Mouse (Mus musculus): Measurements from ENCODE around the gene Olfr92.
"Not testable (repeated sequence)": the region's sequence is repeated elsewhere in the genome, so short reads cannot be mapped to it uniquely, and the experiment has no call there.

The Olfr92 gene

DNA sequence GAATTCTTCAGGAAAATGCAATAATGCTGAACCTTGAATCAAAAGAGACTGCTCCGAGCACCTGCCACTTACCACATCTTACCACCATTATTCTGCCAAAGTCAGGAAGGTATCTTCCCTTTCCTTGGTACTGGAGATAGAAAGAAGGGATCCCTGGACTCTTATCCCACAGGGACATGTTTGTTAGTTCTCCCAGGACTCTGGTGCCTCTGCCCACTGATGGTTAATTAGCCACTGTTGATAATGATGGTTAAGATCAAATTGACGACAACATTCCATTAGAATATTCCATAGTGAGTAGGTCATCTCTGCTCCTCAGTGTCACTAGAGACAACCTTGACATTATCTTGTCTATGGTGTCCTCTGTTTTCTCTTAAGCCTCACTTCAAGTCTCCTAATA lies at the start of gene Olfr92:
Olfr92 (minus strand) TSS at position 101 of the 400 bp plus-strand sequence.
- no peak for DNase-seq (ENCODE audit: extremely low spot score)

DNA sequence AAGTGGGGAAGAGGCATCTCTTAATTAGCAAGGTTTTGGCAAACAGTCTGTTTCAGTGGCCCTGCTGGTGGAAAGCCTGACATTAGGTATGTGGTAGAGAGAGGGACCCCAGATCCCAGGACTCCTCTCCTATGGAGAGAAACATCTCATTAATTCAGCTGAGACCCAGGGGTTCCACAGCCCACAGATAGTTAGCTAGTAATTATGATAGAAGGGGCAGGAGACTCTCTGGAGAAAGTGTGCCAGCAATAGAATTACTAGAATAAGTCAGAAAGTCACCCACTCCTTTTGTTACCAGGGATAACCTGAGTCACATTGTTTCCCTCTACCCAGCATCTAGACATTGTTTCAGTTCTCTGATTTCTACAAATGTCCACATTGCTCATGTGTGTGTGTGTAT lies 41.5 kb upstream of the Olfr92 start, which contains the start of gene Olfr93:
Olfr93 (minus strand) TSS at position 101 of the 400 bp plus-strand sequence.
- DNase-seq (ENCODE audit: extremely low spot score), result no peak

DNA sequence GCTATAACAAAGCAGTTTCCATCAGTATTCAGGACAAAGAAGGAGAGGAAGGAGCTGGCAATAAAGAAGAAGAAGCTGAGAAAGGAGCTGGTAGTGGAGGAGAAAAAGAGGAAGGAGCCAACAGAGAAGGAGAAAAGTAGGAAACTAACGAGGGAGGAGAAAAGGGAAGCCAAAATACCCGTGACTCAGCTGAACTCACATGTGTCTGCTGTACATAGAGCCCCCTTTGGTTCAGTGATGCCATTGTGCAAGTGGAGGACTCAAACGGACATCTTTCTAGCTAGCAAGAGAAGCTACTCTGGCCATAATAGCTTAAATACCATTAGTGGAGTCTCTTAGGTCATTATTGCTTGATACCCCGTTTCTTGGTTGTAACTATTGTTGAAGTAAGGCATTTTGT lies 11.5 kb upstream of the Olfr92 start:
- DNase-seq (ENCODE audit: extremely low spot score), result not testable (repeated sequence)

DNA sequence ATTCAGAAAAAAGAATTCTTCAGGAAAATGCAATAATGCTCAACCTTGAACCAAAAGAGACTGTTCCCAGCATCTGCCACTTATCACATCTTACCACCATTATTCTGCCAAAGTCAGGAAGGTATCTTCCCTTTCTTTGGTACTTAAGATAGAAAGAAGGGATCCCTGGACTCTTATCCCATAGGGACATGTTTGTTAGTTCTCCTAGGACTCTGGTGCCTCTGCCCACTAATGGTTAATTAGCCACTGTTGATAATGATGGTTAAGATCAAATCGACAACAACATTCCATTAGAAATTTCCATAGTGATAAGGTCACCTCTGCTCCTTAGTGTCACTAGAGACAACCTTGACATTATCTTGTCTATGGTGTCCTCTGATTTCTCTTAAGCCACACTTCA lies 21.7 kb downstream of the Olfr92 start, which contains the start of gene Olfr91:
Olfr91 (minus strand) TSS at position 101 of the 400 bp plus-strand sequence.
- no peak for DNase-seq (ENCODE audit: extremely low spot score)

DNA sequence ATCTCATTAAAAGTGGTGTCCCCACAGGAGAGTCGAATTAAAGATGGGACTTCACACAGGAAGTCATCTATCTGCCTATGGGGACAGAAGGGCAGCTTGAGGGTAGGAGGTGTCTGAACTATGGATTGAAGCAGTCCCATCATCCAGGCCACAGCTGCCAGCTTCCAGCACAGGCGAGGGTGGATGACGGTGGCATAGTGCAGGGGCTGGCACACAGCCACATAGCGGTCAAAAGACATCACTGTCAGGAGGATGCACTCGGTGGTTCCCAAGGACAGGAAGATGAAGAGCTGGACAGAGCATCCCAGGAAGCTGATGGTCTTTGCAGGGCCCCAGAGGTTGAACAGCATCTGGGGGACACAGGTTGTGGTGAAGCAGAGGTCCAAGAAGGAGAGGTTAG lies 26.6 kb downstream of the Olfr92 start:
- DNase-seq (ENCODE audit: extremely low spot score), result no peak

DNA sequence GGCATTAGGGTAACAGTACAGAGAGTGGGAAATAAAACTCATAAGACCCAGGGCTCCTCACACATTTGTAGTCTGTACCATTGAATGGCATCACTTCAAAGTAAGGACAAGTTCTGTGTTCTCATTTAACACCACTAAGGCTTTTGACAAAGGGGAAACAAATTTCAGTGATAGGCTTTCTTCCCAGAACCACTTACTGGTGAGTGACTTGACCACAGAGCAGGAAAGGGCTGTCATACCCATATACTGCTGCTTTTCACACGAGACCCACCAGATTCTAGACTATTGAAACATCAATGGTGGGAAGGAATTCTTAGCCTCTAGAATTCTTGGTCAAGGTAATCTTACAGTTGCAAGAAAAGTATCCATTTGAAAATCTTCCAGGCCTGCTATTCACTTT lies 27.7 kb downstream of the Olfr92 start:
- no peak for DNase-seq (ENCODE audit: extremely low spot score)

DNA sequence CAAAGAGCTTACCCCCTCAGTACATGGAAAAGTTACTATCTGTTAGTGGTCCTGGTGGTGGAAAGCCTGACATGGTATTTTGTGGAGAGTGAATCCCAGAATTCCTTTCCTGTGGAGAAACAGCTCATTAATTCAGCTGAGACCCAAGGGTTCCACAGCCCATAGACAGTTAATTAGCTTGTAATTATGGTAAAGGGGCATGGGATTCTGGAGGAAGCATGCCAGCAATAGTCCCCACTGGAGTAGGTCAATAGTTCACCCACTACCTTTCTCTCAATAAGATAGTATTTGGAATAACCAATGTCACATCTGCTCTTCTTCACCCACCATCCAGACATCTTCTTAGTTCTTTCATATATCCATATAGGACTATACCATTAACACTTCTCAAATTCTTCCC lies 31.5 kb downstream of the Olfr92 start, which contains the start of gene Olfr90:
Olfr90 (minus strand) TSS at position 101 of the 400 bp plus-strand sequence.
- no peak for DNase-seq (ENCODE audit: extremely low spot score)

DNA sequence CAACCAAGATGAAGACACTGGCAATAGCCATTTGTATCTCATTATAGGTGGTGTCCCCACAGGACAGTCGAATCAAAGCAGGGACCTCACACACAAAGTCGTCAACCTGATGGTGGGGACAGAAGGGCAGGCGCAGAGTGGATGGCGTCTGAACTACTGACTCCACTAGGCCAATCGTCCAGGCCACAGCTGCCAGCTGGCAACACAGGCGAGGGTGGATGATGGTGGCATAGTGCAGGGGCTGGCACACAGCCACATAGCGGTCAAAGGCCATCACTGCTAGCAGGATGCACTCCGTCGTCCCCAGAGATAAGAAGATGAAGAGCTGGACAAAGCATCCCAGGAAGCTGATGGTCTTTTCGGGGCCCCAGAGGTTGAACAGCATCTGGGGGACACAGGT lies 34.3 kb downstream of the Olfr92 start:
- no peak for DNase-seq (ENCODE audit: extremely low spot score)

DNA sequence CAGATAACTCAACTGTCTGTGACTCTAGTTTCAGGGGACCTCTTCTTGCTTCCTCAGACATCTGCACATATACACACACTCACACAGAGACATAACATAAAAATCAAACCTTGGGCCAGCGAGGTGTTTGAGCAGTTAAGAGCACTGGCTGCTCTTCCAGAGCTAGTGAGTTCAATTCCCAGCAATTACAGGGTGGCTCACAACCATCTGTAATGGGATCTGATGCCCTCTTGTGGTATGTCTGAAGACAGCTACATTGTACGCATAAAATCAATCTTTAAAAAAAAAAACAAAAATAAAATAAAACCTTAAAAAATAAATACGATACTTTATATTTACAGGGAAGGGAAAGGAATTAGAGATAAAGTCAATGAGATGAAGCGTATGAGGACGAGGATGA lies 35.3 kb downstream of the Olfr92 start:
- DNase-seq (ENCODE audit: extremely low spot score), result no peak

DNA sequence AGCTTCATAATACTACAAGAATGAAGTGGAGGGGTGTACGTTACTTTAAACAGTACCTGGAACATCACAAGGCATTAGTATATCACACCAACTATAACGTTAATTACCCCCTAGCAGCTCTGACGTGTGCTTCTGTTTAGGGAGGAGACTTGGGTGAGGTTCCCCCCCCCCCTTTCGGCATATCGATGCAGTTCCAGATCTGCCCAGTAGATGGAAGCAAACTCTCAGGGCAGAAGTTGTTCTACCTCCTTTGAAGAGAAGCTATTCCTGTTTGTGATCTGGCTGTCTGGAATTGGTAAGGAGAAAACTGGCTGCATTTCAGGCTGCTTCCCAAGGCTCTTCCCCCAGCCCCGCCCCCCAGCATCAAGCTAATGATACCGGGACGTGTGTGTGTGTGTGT lies 36.6 kb downstream of the Olfr92 start:
- peak; percentile 82 for DNase-seq (ENCODE audit: extremely low spot score)

DNA sequence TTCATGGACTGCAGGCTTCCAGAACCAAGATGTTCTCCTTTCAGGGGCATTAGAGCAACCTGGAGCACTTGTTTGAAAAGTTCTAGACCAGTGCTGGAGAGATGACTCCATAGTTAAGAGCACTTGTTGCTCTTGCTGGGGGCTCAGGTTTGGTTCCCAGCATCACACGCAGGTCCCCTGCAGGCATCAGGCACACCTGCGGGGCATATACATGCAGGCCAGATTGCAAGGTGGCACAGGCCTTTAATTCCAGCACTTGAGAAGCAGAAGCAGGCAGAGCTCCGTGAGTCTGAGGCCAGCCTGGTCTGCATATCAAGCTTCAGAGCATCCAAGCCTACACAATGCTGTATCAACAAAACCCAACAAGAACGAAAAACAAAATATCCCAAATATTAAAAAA lies 38.2 kb downstream of the Olfr92 start:
- DNase-seq (ENCODE audit: extremely low spot score), result no peak

DNA sequence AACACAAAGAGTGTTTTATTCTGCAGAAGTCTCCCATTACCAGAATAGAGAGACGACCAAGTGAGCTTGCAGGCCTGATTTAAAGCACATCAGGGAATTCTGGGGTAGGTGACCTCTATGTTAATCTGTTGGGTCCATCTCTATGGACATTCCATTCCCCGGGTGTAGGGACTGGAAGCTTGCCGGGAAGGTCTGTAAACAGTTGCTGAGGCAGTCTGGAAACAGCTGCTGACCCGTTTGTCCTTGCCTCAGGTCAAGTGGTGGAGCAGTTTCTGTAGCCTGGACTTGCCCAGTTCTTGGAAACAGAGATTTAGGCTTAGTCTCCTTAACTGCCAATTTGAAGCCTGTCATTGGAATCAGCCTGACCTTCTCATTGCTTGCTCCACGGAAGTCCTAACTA lies 39.8 kb downstream of the Olfr92 start:
- peak; percentile 11 for DNase-seq (ENCODE audit: extremely low spot score)

DNA sequence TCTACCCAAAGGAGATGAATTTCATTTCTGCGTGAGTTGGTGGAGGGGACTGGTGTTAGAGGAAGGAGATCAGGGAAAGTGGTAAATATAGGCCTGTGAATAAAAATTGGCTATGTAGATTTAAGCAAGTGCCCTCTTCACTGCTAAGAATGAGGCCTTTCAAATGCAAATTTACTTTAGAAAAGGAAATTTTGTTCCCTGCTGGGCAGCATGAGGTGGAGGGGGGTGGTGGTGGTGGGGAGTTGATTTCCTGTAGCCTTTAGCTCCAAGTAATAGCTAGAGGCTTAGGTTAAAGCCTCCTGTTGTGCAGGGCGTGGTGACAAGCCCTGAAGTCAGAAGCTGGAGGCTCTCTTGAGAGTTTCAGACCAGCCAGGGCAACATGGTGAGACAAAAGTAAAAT lies 40.9 kb downstream of the Olfr92 start:
- no peak for DNase-seq (ENCODE audit: extremely low spot score)

DNA sequence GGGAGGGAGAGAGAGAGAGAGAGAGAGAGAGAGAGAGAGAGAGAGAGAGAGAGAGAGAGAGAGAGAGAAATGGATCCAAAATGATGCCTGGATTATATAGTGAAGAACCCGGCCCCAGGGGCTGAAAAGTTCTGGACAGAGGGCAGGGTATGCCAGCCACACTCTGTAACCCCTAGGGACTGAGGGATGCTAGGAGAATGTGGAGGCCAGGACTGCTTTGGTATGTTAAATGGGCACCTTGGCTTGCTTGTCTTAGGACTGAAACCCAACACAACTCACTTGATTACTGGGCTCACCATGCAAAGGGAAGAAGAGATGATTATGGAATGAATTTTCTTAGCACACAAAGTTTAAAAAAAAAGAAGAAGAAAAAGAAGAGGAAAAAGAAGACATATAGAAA lies 41.7 kb downstream of the Olfr92 start:
- no peak for DNase-seq (ENCODE audit: extremely low spot score)

DNA sequence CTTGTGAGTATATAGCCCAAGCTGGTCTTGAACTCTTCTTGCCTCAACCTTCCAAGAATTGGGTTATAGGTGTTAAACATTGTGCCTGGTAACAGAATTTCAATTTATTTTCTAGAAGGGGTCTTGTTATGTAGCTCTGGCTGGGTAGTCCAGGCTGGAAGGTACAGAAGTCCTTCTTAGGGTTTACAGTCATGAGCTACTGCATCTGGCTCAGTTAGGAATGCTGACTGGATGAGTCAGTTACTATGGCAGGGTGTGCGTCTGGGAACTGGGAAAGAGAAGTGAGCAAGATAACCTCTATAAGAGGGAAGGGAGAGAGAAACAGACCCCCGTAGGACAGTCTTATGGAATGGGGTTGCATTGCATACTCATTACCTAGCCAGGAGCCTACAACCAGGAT lies 44.1 kb downstream of the Olfr92 start:
- no peak for DNase-seq (ENCODE audit: extremely low spot score)

DNA sequence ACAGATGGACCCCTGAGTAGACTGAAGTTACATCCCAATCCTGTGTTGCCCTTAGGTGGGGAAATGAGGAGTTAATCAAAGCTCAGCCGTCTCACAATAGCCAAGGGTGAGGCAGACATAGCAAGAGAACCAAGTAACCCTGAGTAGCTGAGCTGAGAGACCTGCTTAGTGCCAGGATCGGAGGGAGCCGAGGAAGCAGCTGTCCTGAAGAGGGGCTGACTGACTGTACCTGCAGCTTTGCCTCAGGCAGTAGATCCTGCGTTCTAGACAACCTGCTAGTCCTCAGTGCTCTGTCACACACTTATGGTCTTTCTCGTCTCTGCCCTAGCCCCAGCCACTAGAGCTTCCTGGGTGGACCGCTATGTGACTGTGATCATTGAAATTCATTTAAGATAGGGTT lies 44.7 kb downstream of the Olfr92 start:
- DNase-seq (ENCODE audit: extremely low spot score), result no peak

DNA sequence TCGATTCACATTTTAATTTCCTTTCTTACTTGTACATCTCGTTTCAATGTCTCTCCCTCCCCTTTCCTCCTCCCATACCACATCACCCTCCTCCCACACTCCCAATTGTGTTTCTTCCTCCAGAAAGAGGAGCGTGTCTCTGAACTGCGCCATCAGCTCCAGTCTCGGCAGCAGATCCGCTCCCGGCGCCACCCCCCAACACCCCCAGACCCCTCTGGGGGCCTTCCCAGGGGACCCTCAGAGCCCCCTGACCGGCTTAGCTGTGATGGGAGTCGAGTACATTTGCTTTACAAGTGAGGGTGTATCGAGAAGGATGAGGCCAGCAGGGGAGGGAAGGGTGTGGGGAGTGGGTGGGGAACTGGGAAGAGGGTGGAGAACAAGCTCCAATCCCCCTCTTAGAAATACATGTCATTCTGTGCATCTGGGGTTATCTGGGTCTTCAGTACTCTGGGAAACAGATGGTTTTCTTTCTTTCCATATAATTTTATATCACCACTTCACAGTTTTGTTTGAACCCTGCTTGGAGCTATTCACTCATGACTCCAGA lies 47.1 kb downstream of the Olfr92 start:
- no peak for DNase-seq (ENCODE audit: extremely low spot score)

DNA sequence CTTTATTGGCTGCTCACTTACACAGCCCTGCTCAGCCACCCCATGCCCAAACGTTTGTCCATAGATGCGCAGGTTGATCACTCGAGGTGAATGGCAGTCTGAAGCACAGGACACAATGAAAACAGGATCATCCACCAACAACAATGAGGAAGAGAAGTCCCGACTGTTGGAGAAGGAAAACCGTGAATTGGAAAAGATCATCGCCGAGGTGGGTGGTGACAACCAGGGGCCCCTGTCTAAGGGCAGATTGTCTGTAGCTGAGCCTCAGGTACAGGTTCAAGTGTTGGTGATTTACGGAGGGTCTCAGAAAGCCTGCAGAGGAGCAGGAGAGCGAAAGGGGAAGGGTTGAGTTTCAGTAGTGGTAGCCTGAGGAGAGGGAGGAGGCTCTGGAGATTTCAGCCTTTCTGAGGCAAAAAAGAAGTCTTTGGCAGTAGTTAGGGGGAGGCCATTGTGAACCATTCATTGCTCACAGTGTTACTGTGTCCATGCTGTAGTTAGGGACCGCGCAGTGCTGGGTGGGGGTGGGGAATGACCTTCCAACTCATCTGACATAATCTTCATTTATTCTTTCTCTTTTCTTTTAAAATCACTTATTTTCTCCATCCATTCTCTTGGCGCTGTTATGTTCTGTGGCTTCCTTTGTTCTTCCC lies 47.7 kb downstream of the Olfr92 start:
- no peak for DNase-seq (ENCODE audit: extremely low spot score)

DNA sequence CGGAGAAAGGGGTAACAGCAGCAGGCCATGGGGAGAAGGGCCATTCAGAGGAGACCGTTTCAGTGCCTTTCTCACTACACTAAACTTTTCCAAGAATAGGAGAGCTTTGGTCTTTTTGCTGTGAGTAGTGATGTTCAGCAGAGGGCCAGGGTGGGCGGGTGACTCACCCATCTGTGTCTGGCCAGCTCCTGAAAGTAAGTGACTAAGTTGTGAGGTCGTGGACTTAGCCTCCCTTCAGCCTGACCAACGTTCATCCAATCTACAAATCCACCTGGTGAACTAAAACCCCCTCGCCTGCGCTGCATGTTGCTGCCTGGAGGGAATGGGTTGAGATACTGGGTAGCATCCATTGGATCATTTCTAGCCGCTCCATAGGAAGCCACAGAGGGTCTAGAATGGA lies 49.8 kb downstream of the Olfr92 start:
- no peak for DNase-seq (ENCODE audit: extremely low spot score)

DNA sequence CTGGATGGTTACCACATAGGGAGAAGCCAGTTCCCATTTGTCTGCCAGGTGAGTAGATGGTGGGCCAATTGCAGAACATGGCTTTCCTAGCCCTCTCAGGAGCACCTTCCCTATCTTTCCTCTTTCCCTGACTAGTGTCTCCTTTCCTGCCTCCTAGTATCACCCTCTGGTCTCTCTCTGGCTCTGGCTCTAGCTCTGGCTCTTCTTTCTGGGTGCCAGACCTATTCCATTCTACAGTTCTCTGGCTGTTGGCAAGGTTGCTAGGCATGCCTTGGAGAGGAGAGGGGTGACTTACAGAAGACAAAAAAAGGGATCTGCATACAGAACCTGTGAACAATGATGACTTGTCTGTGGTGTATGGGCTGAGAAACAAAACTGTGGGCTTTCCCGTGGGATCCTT lies 52.0 kb downstream of the Olfr92 start:
- no peak for DNase-seq (ENCODE audit: extremely low spot score)

DNA sequence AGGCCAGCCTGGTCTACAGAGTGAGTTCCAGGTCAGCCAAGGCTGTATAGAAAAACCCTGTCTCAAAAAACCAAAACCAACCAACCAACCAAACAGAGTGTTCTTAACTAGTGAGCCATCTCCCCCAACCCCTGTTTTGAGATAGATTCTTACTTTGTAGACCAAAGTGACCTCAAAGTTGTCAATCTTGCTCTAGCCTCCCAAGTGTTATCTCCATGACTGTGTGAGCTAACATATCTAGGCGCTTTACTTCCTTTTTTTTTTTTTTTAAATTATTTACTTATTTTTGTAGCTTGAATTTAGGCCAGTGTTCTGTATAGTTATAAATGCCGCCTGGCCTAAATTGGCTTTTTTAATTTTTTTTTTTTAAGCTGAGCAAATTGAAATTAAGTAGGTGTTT lies 53.9 kb downstream of the Olfr92 start:
- no peak for DNase-seq (ENCODE audit: extremely low spot score)

DNA sequence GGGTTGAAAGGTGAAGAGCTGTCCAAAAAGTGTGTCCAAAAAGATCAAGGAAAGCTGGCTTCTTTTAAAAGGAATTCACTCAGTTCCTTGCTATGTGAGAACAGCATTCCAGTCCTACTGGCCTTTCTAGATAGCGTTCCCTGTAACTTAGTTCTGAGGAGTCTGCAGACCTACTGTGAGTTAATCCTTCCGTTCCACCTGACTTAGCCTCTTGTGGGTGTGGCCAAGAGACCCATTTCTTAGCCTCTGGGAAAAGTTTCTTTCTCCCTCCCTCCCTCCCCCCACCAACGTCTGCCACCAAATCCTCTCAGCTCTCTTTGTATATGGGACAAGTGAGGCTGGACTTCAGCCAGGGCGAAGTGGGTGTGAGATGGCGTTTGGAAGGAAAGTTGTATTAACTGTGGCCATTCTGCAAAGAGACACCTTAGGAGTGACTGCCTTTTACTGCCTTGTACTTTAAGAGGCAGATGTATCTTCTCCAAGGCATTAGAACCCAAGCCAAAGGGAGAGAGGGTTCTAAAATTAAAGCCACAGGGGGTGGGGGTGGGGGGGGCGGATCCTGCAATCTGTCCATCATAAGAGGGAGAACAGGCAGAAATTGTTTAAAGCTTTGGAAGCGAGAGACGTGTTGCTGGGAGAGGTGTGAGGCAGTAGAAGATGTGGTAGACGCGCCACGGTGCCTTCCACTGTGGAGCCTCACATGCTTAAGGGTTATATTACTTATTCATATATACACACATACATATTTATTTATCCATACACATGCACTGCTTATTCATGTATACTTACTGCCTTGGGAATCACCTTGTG lies 56.0 kb downstream of the Olfr92 start:
- no peak for DNase-seq (ENCODE audit: extremely low spot score)

DNA sequence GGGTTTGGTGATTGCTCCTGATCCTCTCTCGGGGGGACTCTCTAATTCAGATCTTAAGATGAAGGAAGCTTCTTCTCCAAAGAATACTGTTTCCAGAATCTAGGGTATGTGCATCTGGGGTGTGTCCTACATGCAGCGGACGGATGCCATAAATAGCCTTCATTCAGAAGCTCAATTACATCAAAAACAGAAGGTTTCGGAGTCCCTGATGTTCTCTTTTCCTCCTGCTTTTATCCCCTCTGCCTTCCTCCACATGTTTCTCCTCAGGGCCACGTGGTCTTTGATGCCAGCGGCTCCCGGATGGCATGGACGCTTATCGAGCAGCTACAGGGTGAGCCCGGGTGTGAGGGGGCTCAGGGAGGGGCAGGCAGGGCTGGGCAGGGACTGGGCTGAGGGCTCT lies 56.8 kb downstream of the Olfr92 start:
- no peak for DNase-seq (ENCODE audit: extremely low spot score)
